Mouse (Mus musculus): ENCODE measurements around the gene Mfsd4a. TPM values are rescaled to one million over a fixed set of nuclear protein-coding genes. Genes with fewer than 3 reads are reported as not detected.

The Mfsd4a gene
- polyA plus RNA-seq, 1 experiment = 73.5 TPM

GRCm38 (mm10) chr1:132028413-132028812 lies 39.4 kb downstream of the Mfsd4a start:
- H3K4me1 ChIP-seq (ENCODE audit: control insufficient read depth, insufficient read depth, low read length) = no peaks in the 10 kb centered on the region; the same call in none of the 2 replicates
- H3K27ac ChIP-seq (ENCODE audit: insufficient read depth, low read length) = no peak overlapping the region
- H3K4me3 ChIP-seq (ENCODE audit: insufficient read depth, low read length) = no peak overlapping the region
- TF ChIP-seq CTCF (IDR thresholded peaks at IDR 0.05; ENCODE audit: extremely low read depth, insufficient read depth, low read length) (no peak), POLR2A (IDR thresholded peaks at IDR 0.05; ENCODE audit: extremely low read depth, insufficient read depth, low read length) (no peak)

GRCm38 (mm10) chr1:132027978-132028377 lies 39.9 kb downstream of the Mfsd4a start:
- H3K27ac ChIP-seq (ENCODE audit: insufficient read depth, low read length) = no peak overlapping the region
- H3K4me3 ChIP-seq (ENCODE audit: insufficient read depth, low read length) = no peak overlapping the region
- TF ChIP-seq CTCF (IDR thresholded peaks at IDR 0.05; ENCODE audit: extremely low read depth, insufficient read depth, low read length) (no peak), POLR2A (IDR thresholded peaks at IDR 0.05; ENCODE audit: extremely low read depth, insufficient read depth, low read length) (no peak)
- H3K4me1 ChIP-seq (ENCODE audit: control insufficient read depth, insufficient read depth, low read length) = no peaks in the 10 kb centered on the region; the same call in none of the 2 replicates

- no peak for TF ChIP-seq POLR2A (IDR thresholded peaks at IDR 0.05; ENCODE audit: extremely low read depth, insufficient read depth, low read length)
- TF ChIP-seq CTCF (IDR thresholded peaks at IDR 0.05; ENCODE audit: extremely low read depth, insufficient read depth, low read length) = no peak
- Histone ChIP-seq H3K4me1 (ENCODE audit: control insufficient read depth, insufficient read depth, low read length) (no peaks in the 10 kb centered on the region; the same call in 1 of the 2 replicates), H3K27ac (ENCODE audit: insufficient read depth, low read length) (no peak overlapping the region), H3K4me3 (ENCODE audit: insufficient read depth, low read length) (no peak overlapping the region)
Measured at GRCm38 (mm10) chr1:132026925-132027646, 40.8 kb downstream of the Mfsd4a start.

GRCm38 (mm10) chr1:132022107-132022506 lies 45.8 kb downstream of the Mfsd4a start:
- H3K4me1 ChIP-seq (ENCODE audit: control insufficient read depth, insufficient read depth, low read length) = no peaks in the 10 kb centered on the region; the same call in 1 of the 2 replicates
- TF ChIP-seq CTCF (IDR thresholded peaks at IDR 0.05; ENCODE audit: extremely low read depth, insufficient read depth, low read length) (no peak), POLR2A (IDR thresholded peaks at IDR 0.05; ENCODE audit: extremely low read depth, insufficient read depth, low read length) (no peak)
- H3K27ac ChIP-seq (ENCODE audit: insufficient read depth, low read length) = no peak overlapping the region
- H3K4me3 ChIP-seq (ENCODE audit: insufficient read depth, low read length) = no peak overlapping the region

GRCm38 (mm10) chr1:132019876-132020275 lies 48.0 kb downstream of the Mfsd4a start:
- Histone ChIP-seq H3K4me1 (ENCODE audit: control insufficient read depth, insufficient read depth, low read length) (no peaks in the 10 kb centered on the region; the same call in 1 of the 2 replicates), H3K4me3 (ENCODE audit: insufficient read depth, low read length) (no peak overlapping the region), H3K27ac (ENCODE audit: insufficient read depth, low read length) (no peak overlapping the region)
- TF ChIP-seq POLR2A (IDR thresholded peaks at IDR 0.05; ENCODE audit: extremely low read depth, insufficient read depth, low read length) = no peak
- TF ChIP-seq CTCF (IDR thresholded peaks at IDR 0.05; ENCODE audit: extremely low read depth, insufficient read depth, low read length) = no peak

GRCm38 (mm10) chr1:132016691-132017090 lies 51.2 kb downstream of the Mfsd4a start:
- H3K27ac ChIP-seq (ENCODE audit: insufficient read depth, low read length) = no peak overlapping the region
- H3K4me1 ChIP-seq (ENCODE audit: control insufficient read depth, insufficient read depth, low read length) = no peaks in the 10 kb centered on the region
- no peak overlapping the region for H3K4me3 ChIP-seq (ENCODE audit: insufficient read depth, low read length)
- TF ChIP-seq POLR2A (IDR thresholded peaks at IDR 0.05; ENCODE audit: extremely low read depth, insufficient read depth, low read length) (no peak), CTCF (IDR thresholded peaks at IDR 0.05; ENCODE audit: extremely low read depth, insufficient read depth, low read length) (no peak)

GRCm38 (mm10) chr1:132014800-132015199 lies 53.1 kb downstream of the Mfsd4a start:
- H3K4me1 ChIP-seq (ENCODE audit: control insufficient read depth, insufficient read depth, low read length) = no peaks in the 10 kb centered on the region; the same call in 1 of the 2 replicates
- TF ChIP-seq CTCF (IDR thresholded peaks at IDR 0.05; ENCODE audit: extremely low read depth, insufficient read depth, low read length) (no peak), POLR2A (IDR thresholded peaks at IDR 0.05; ENCODE audit: extremely low read depth, insufficient read depth, low read length) (no peak)

GRCm38 (mm10) chr1:132012861-132013260 lies 55.0 kb downstream of the Mfsd4a start:
- H3K4me1 ChIP-seq (ENCODE audit: control insufficient read depth, insufficient read depth, low read length) = peaks cover 5% of the 10 kb centered on the region
- no peak overlapping the region for H3K4me3 ChIP-seq (ENCODE audit: insufficient read depth, low read length)
- TF ChIP-seq CTCF (IDR thresholded peaks at IDR 0.05; ENCODE audit: extremely low read depth, insufficient read depth, low read length) = no peak
- no peak for TF ChIP-seq POLR2A (IDR thresholded peaks at IDR 0.05; ENCODE audit: extremely low read depth, insufficient read depth, low read length)
- H3K27ac ChIP-seq (ENCODE audit: insufficient read depth, low read length) = no peak overlapping the region

More at GRCm38 (mm10) chr1:132014800-132015199, 53.1 kb downstream of the Mfsd4a start:
- H3K27ac ChIP-seq (ENCODE audit: insufficient read depth, low read length) = no peak overlapping the region
- no peak overlapping the region for H3K4me3 ChIP-seq (ENCODE audit: insufficient read depth, low read length)

GRCm38 (mm10) chr1:132011785-132012184 lies 56.1 kb downstream of the Mfsd4a start:
- H3K27ac ChIP-seq (ENCODE audit: insufficient read depth, low read length) = no peak overlapping the region
- TF ChIP-seq POLR2A (IDR thresholded peaks at IDR 0.05; ENCODE audit: extremely low read depth, insufficient read depth, low read length) (no peak), CTCF (IDR thresholded peaks at IDR 0.05; ENCODE audit: extremely low read depth, insufficient read depth, low read length) (no peak)
- H3K4me1 ChIP-seq (ENCODE audit: control insufficient read depth, insufficient read depth, low read length) = peaks cover 5% of the 10 kb centered on the region
- H3K4me3 ChIP-seq (ENCODE audit: insufficient read depth, low read length) = no peak overlapping the region
